Mouse (Mus musculus): ENCODE results near the gene Katnbl1.
A peak's percentile ranks its signal among the peaks of the same experiment; 100 is the strongest.
"Not testable (repeated sequence)": the region's sequence is repeated elsewhere in the genome, so short reads cannot be mapped to it uniquely, and the experiment has no call there.

The Katnbl1 gene

DNA sequence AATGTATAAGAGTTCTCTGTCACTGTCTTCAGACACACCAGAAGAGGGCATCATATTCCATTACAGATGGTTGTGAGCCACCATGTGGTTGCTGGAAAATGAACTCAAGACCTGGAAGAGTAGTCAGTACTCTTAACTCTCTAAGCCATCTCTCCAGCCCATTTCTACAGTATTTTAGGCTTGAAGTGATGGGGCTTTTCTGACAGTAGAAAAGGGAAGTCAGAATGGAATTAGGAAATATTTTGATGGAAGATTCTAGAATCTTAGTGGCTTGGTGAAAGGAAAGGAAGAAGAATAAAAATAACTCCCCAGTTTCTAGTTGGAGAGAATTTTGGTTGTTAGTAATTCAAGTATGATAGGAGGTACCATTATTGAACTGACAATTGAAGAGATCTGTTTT lies 14.9 kb downstream of the Katnbl1 start:
- DNase-seq (ENCODE audit: low spot score in 2 of 2), result no peak

DNA sequence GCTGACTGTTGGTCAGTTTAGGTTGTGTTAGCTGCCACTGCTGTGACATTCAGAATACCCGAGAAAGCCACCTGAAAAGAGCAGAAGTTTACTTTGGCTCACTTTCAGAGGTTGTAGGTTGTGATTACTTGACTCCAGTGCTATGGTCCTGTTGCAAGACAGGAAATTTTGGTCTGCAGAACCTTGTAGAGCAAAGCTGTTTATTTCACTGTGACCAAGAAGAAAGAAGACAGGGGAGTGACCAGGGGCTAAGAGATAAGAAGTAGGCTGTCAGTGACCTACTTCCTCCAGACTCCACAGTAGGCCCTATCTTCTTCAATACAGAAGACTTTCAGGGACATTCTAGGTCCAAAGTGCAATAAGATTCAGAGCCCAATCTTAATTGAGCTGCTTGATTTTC lies 17.6 kb downstream of the Katnbl1 start:
- DNase-seq (ENCODE audit: low spot score in 2 of 2), result no peak

DNA sequence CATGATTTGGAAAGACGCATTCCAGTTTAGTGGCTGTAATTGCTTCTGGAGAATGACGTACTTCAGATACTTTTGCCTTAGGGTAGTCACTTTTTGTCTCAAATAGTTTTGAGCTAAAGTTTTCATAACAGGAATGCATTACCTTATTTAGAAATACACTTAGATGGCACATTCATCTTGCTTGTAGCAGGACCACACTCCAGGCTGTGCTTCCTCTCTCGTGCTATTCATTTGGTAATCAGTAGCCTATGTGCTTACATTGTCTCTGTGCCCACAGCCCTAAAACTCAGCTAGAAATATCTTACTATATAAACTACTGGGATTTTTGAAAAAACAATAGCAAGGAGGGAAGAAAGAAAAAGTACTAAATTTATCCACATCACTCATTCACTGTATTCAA lies 28.0 kb downstream of the Katnbl1 start:
- no peak for DNase-seq (ENCODE audit: low spot score in 2 of 2)

GRCm38 (mm10) chr2:112425308-112425707 lies 46.3 kb downstream of the Katnbl1 start:
- no peak for DNase-seq (ENCODE audit: low spot score in 2 of 2)

GRCm38 (mm10) chr2:112428534-112428933 lies 49.5 kb downstream of the Katnbl1 start:
- DNase-seq (ENCODE audit: low spot score in 2 of 2), result not testable (repeated sequence)

- DNase-seq (ENCODE audit: low spot score in 2 of 2), result no peak
Measured at GRCm38 (mm10) chr2:112429665-112430064, 50.7 kb downstream of the Katnbl1 start.

GRCm38 (mm10) chr2:112430403-112430802 lies 51.4 kb downstream of the Katnbl1 start:
- no peak for DNase-seq (ENCODE audit: low spot score in 2 of 2)

GRCm38 (mm10) chr2:112432523-112432922 lies 53.5 kb downstream of the Katnbl1 start:
- DNase-seq (ENCODE audit: low spot score in 2 of 2), result no peak

- DNase-seq (ENCODE audit: low spot score in 2 of 2), result no peak
Measured at GRCm38 (mm10) chr2:112433359-112433758, 54.3 kb downstream of the Katnbl1 start.

DNA sequence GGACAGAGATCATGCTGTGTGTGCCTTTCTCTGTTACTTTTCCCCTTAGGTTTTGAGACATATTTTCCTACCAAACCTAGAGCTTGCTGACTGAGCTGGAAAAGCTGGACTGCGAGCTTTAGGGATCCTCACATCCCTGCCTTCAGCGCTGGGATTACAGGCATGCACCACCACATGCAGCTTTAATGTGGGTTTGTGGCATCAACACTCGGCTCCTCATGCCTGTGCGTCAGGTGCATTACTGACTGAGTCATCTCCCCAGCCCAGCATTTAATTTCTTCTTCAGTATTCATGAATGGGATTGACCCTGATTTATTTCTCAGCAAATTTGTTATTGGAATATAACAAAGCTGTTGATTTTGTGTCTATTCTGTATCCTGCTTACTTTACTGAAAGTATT lies 57.3 kb downstream of the Katnbl1 start:
- DNase-seq (ENCODE audit: low spot score in 2 of 2), result no peak

- DNase-seq (ENCODE audit: low spot score in 2 of 2), result no peak
Measured at GRCm38 (mm10) chr2:112437589-112437988, 58.6 kb downstream of the Katnbl1 start.

DNA sequence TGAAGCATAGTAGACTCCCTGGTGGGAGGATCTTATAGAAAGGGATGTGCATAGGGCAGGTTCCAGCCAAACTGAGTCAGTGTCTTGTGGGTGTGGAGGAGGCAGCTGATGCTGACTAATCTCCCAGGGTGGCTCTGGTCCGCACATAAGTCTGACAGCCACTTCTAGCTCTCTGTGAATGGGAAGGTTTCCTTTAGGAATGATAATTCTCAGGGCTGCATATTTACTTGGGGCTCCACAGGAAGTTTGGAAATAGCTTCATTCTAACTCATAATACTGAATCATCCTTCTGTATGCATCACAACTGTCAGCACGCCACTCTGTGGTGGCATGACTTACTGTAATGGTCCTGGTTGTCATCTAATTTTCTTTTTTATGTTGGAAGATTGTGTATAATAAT lies 64.5 kb downstream of the Katnbl1 start:
- DNase-seq (ENCODE audit: low spot score in 2 of 2), result no peak

GRCm38 (mm10) chr2:112445511-112445910 lies 66.5 kb downstream of the Katnbl1 start:
- no peak for DNase-seq (ENCODE audit: low spot score in 2 of 2)

- DNase-seq (ENCODE audit: low spot score in 2 of 2), result not testable (repeated sequence)
Measured at GRCm38 (mm10) chr2:112448046-112448445, 69.0 kb downstream of the Katnbl1 start.

DNA sequence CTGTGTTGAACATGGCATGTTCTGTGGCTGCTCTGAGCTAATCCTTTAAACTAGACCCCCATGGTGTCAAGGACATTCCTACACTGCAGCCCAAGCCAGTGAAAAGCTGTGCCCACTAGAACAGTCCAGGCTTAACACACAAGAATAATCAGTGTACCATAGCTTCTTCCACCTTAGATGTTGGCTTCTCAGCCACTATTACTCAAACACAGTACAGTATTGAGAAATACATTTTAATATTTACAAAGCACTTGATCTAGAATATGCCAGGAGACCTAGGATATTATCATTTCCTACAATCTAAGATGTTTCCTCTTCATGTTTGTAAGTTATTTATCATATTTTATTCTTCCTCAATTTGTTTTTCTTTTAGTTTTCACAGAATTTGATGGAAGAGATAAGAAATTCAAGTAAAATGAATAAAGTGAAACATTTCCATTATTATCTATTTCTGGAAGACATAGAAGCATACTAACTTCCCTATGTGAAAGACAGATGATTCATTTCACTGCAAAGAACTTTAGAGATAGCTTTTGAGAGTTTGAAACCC lies 69.6 kb downstream of the Katnbl1 start:
- DNase-seq (ENCODE audit: low spot score in 2 of 2), result no peak

DNA sequence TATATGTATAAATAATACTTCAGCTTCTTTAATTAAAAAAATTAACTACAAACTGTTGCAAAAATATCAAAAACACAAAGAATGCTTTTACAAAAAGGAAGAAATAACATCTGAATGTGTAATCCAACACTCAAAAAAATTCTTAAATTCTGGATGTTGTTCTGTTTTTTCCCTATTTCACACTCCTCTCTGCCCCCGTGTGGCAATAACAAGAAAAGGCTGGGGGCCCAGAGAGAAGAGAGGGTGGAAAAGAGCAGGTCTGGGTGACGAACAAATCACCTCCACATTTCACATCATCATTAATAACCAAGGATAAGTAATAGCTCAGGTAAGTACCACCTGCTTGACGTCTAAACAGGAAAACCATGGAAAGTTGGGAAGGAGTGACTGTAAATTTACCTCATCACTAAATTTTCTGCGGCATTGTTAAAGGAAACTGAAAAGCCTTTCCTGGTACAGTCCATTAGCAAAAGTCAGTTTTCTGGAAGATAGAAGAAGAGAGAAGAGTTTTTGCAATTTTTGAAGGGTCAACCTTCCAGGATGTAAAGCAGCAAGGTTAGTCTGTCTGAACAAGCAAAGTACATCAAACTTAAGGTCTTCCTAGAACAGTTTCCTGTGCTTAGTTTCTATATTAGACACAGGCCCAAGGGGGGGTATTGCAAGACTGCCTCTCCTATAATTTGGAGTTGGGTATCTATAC lies 70.7 kb downstream of the Katnbl1 start:
- peak; percentile 20 to 63 for DNase-seq (ENCODE audit: low spot score in 2 of 2)

- DNase-seq (ENCODE audit: low spot score in 2 of 2), result not testable (repeated sequence)
Measured at GRCm38 (mm10) chr2:112452513-112452912, 73.5 kb downstream of the Katnbl1 start.

DNA sequence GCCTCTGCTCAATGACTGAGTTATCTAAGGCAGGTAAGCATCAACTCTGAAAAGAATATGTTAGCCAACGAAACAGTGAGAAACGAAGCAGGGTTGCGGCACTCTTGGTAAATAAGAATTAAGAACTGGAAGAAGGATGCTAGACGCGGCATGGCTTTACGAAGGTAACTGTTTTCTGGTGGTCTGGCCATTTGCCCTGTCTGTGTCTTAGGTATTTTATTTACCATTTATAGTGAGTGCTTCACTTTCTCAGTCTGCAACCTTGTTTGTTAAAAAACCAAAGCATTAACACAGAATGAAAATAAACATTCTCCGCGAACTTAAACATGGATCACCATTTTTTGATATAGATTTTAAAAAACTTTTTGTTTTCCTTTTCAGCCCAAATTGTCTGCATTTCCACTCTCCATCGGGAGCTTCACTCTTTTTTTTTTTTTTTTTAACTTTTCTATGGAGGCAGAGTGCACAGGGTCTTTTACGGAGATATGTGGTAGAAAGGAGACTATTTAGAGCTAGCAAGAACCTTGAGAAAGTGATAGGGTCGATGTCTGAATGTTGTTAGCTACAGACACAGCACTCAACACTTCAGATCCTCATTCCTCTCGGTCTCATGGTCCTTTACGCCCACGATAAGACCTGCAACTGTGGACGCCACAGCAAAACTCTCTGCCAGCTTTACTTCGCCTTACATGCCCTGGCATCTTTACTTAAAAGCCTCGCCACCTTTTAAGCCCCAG lies 75.3 kb downstream of the Katnbl1 start:
- no peak for DNase-seq (ENCODE audit: low spot score in 2 of 2)

- DNase-seq (ENCODE audit: low spot score in 2 of 2), result peak; percentile 97 to 99
Measured at GRCm38 (mm10) chr2:112454862-112455564, 76.0 kb downstream of the Katnbl1 start, which contains the start of gene Emc7. Gene Emc7 (plus strand): TSS chr2:112454997.

- no peak for DNase-seq (ENCODE audit: low spot score in 2 of 2)
Measured at GRCm38 (mm10) chr2:112460557-112460956, 81.5 kb downstream of the Katnbl1 start.
